Mouse (Mus musculus): ENCODE results near the gene Als2cl. TPM values are rescaled to one million over a fixed set of nuclear protein-coding genes. Genes with fewer than 3 reads are reported as not detected.

Als2cl gene
- polyA plus RNA-seq, 2 experiments, result 1.6 to 7.4 TPM

- Histone ChIP-seq H3K27me3 (ENCODE audit: control insufficient read depth, insufficient read depth, low read length) (no peaks in the 10 kb centered on the region), H3K9me3 (ENCODE audit: control insufficient read depth, low read length) (no peaks in the 10 kb centered on the region), H3K36me3 (ENCODE audit: control insufficient read depth, insufficient read depth, low read length) (no peaks in the 10 kb centered on the region), H3K27ac (replicated peaks; ENCODE audit: low read depth, low read length) (no peak overlapping the region), H3K4me1 (ENCODE audit: control insufficient read depth, insufficient read depth, low read length) (no peaks in the 10 kb centered on the region), H3K9ac (ENCODE audit: low read depth, low read length, severe bottlenecking) (no peak overlapping the region), H3K4me3 (replicated peaks; ENCODE audit: low read length) (no peak overlapping the region), H3K4me2 (replicated peaks; ENCODE audit: low read depth, low read length, severe bottlenecking) (no peak overlapping the region)
- no peak for ATAC-seq (ENCODE audit: low FRiP score, low read depth)
- TF ChIP-seq POLR2A (IDR thresholded peaks at IDR 0.05; ENCODE audit: borderline replicate concordance, extremely low read depth, insufficient read depth, insufficient read length), result no peak
- no peak for DNase-seq (ENCODE audit: low spot score)
- 89% methylated on average over 6 of the region's 6 CpGs for WGBS
Measured at GRCm38 (mm10) chr9:110840905-110841304, 38.8 kb upstream of the Als2cl start.

GRCm38 (mm10) chr9:110841438-110841837 lies 38.2 kb upstream of the Als2cl start:
- H3K4me3 ChIP-seq (replicated peaks; ENCODE audit: low read length), result no peak overlapping the region
- ATAC-seq (ENCODE audit: low FRiP score, low read depth), result no peak
- no peak for TF ChIP-seq POLR2A (IDR thresholded peaks at IDR 0.05; ENCODE audit: borderline replicate concordance, extremely low read depth, insufficient read depth, insufficient read length)
- DNase-seq (ENCODE audit: low spot score), result no peak
- H3K4me1 ChIP-seq (ENCODE audit: control insufficient read depth, insufficient read depth, low read length), result no peaks in the 10 kb centered on the region
- no peaks in the 10 kb centered on the region for H3K27me3 ChIP-seq (ENCODE audit: control insufficient read depth, insufficient read depth, low read length)
- no peaks in the 10 kb centered on the region for H3K36me3 ChIP-seq (ENCODE audit: control insufficient read depth, insufficient read depth, low read length)
- no peaks in the 10 kb centered on the region for H3K9me3 ChIP-seq (ENCODE audit: control insufficient read depth, low read length)
- H3K4me2 ChIP-seq (replicated peaks; ENCODE audit: low read depth, low read length, severe bottlenecking), result no peak overlapping the region
- H3K9ac ChIP-seq (ENCODE audit: low read depth, low read length, severe bottlenecking), result no peak overlapping the region
- 72% methylated on average over 2 of the region's 2 CpGs for WGBS
- H3K27ac ChIP-seq (replicated peaks; ENCODE audit: low read depth, low read length), result no peak overlapping the region

- Histone ChIP-seq H3K27ac (replicated peaks; ENCODE audit: low read depth, low read length) (no peak within 1 kb of the TSS), H3K4me3 (replicated peaks; ENCODE audit: low read length) (no peak within 1 kb of the TSS), H3K36me3 (ENCODE audit: control insufficient read depth, insufficient read depth, low read length) (no peaks in the 10 kb centered on the region), H3K9me3 (ENCODE audit: control insufficient read depth, low read length) (no peaks in the 10 kb centered on the region), H3K27me3 (ENCODE audit: control insufficient read depth, insufficient read depth, low read length) (no peaks in the 10 kb centered on the region), H3K4me1 (ENCODE audit: control insufficient read depth, insufficient read depth, low read length) (no peaks in the 10 kb centered on the region), H3K9ac (ENCODE audit: low read depth, low read length, severe bottlenecking) (no peak within 1 kb of the TSS), H3K4me2 (replicated peaks; ENCODE audit: low read depth, low read length, severe bottlenecking) (no peak within 1 kb of the TSS)
- DNase-seq (ENCODE audit: low spot score), result no peak
- 83% methylated on average over 10 of the region's 10 CpGs for WGBS
- ATAC-seq (ENCODE audit: low FRiP score, low read depth), result no peak
- no peak for TF ChIP-seq POLR2A (IDR thresholded peaks at IDR 0.05; ENCODE audit: borderline replicate concordance, extremely low read depth, insufficient read depth, insufficient read length)
Measured at GRCm38 (mm10) chr9:110844206-110844605, 35.5 kb upstream of the Als2cl start, which contains the start of gene Prss46. Gene Prss46, plus strand, starts transcription at chr9:110844506.

GRCm38 (mm10) chr9:110849162-110849561 lies 30.5 kb upstream of the Als2cl start:
- whole genome bisulfite sequencing, result 75% methylated on average over 7 of the region's 7 CpGs
- no peak for TF ChIP-seq POLR2A (IDR thresholded peaks at IDR 0.05; ENCODE audit: borderline replicate concordance, extremely low read depth, insufficient read depth, insufficient read length)
- no peak overlapping the region for H3K4me2 ChIP-seq (replicated peaks; ENCODE audit: low read depth, low read length, severe bottlenecking)

GRCm38 (mm10) chr9:110855903-110856302 lies 23.8 kb upstream of the Als2cl start:
- Histone ChIP-seq H3K9ac (ENCODE audit: low read depth, low read length, severe bottlenecking) (no peak overlapping the region), H3K4me3 (replicated peaks; ENCODE audit: low read length) (no peak overlapping the region), H3K36me3 (ENCODE audit: control insufficient read depth, insufficient read depth, low read length) (no peaks in the 10 kb centered on the region), H3K4me1 (ENCODE audit: control insufficient read depth, insufficient read depth, low read length) (peaks cover 3% of the 10 kb centered on the region; the same call in 1 of the 2 replicates), H3K27me3 (ENCODE audit: control insufficient read depth, insufficient read depth, low read length) (peaks cover 5% of the 10 kb centered on the region; the same call in 1 of the 2 replicates), H3K4me2 (replicated peaks; ENCODE audit: low read depth, low read length, severe bottlenecking) (no peak overlapping the region), H3K9me3 (ENCODE audit: control insufficient read depth, low read length) (no peaks in the 10 kb centered on the region), H3K27ac (replicated peaks; ENCODE audit: low read depth, low read length) (no peak overlapping the region)
- 72% methylated on average over 7 of the region's 7 CpGs for WGBS
- TF ChIP-seq POLR2A (IDR thresholded peaks at IDR 0.05; ENCODE audit: borderline replicate concordance, extremely low read depth, insufficient read depth, insufficient read length), result no peak
- no peak for ATAC-seq (ENCODE audit: low FRiP score, low read depth)
- no peak for DNase-seq (ENCODE audit: low spot score)

More at GRCm38 (mm10) chr9:110849162-110849561, 30.5 kb upstream of the Als2cl start:
- Histone ChIP-seq H3K9ac (ENCODE audit: low read depth, low read length, severe bottlenecking) (no peak overlapping the region), H3K27ac (replicated peaks; ENCODE audit: low read depth, low read length) (no peak overlapping the region), H3K4me3 (replicated peaks; ENCODE audit: low read length) (no peak overlapping the region), H3K9me3 (ENCODE audit: control insufficient read depth, low read length) (no peaks in the 10 kb centered on the region), H3K4me1 (ENCODE audit: control insufficient read depth, insufficient read depth, low read length) (no peaks in the 10 kb centered on the region), H3K36me3 (ENCODE audit: control insufficient read depth, insufficient read depth, low read length) (no peaks in the 10 kb centered on the region), H3K27me3 (ENCODE audit: control insufficient read depth, insufficient read depth, low read length) (no peaks in the 10 kb centered on the region)
- ATAC-seq (ENCODE audit: low FRiP score, low read depth) (no peak), DNase-seq (ENCODE audit: low spot score) (peak; percentile 1)

GRCm38 (mm10) chr9:110856920-110857319 lies 22.8 kb upstream of the Als2cl start:
- no peak for ATAC-seq (ENCODE audit: low FRiP score, low read depth)
- Histone ChIP-seq H3K27me3 (ENCODE audit: control insufficient read depth, insufficient read depth, low read length) (peaks cover 5% of the 10 kb centered on the region; the same call in 1 of the 2 replicates), H3K4me1 (ENCODE audit: control insufficient read depth, insufficient read depth, low read length) (peaks cover 3% of the 10 kb centered on the region; the same call in 1 of the 2 replicates), H3K9ac (ENCODE audit: low read depth, low read length, severe bottlenecking) (no peak overlapping the region), H3K4me3 (replicated peaks; ENCODE audit: low read length) (no peak overlapping the region), H3K36me3 (ENCODE audit: control insufficient read depth, insufficient read depth, low read length) (no peaks in the 10 kb centered on the region), H3K27ac (replicated peaks; ENCODE audit: low read depth, low read length) (no peak overlapping the region), H3K9me3 (ENCODE audit: control insufficient read depth, low read length) (no peaks in the 10 kb centered on the region), H3K4me2 (replicated peaks; ENCODE audit: low read depth, low read length, severe bottlenecking) (no peak overlapping the region)
- 70% methylated on average over 4 of the region's 4 CpGs for WGBS
- no peak for TF ChIP-seq POLR2A (IDR thresholded peaks at IDR 0.05; ENCODE audit: borderline replicate concordance, extremely low read depth, insufficient read depth, insufficient read length)
- DNase-seq (ENCODE audit: low spot score), result no peak

Data from limb, embryonic 14.5 days (tissue).